In the genomic region with DNA sequence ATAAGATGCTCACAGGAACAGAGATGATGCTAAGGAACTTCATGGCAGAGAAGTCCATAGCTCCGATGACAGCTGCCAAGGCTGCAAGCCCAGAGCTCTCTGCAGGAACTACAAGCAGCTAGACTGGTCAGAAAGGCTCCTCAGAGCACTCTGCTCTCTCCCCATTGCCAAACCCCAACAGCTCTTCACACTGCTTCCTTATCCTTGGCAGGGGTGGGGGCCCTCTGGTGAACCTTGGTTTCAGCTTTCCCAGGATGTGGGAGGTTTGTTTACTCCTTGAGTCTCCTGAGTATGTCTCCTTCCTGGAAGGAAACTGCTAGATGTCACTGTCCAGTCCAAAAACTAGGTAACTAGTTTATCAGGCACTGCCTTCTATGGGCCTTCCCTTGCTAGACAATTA, we compare ENCODE assay signal across 17 mouse cellular contexts. TPM values are rescaled to one million over a fixed set of nuclear protein-coding genes. Genes with fewer than 3 reads are reported as not detected.
DNase-seq lines count a peak whose midpoint lies in the region; ATAC-seq and TF ChIP-seq lines count a peak whose summit lies in the region.
"Had no signal": no experiment of that assay in that cellular context is flagged by ENCODE, and none has a peak within 500 bp of the region (broad histone marks: within the 10 kb centered on the region; RNA-seq: fewer than 3 reads in every experiment).

No protein-coding gene starts in this region.

- no peak overlapping the region for H3K4me2 ChIP-seq in liver, embryonic 15.5 days
- H3K4me2 ChIP-seq in liver, embryonic 12.5 days = no peak overlapping the region
- no peak overlapping the region for H3K4me2 ChIP-seq in kidney, embryonic 15.5 days
- H3K4me2 ChIP-seq: midbrain, embryonic 12.5 days had no signal

- H3K9me3 ChIP-seq in liver, embryonic 15.5 days (replicated peaks) = no peaks in the 10 kb centered on the region
- H3K9me3 ChIP-seq in liver, embryonic 12.5 days (replicated peaks) = no peaks in the 10 kb centered on the region
- H3K9me3 ChIP-seq in kidney, embryonic 15.5 days (replicated peaks) = no peaks in the 10 kb centered on the region
- H3K9me3 ChIP-seq: midbrain, embryonic 12.5 days had no signal

- intact Hi-C loops in gastrocnemius, adult 2 months (cut with DNase I) = no loop called here

- ATAC-seq in liver, embryonic 15.5 days (ENCODE audit: insufficient read depth) = no peak; the same call in 1 of the 2 replicates
- ATAC-seq in liver, embryonic 12.5 days = no peak
- 0 out of 2 replicates have a peak, but pooled peaks have one; percentile 16 for ATAC-seq in common myeloid progenitor, adult 5-6 weeks (replicated peaks; ENCODE audit: low read depth, poor library complexity, severe bottlenecking)
- no peak for ATAC-seq in kidney, embryonic 15.5 days (replicated peaks; ENCODE audit: low FRiP score)

- 50% methylated on average over 1 of the region's 1 CpGs for WGBS in liver, embryonic 15.5 days (ENCODE audit: insufficient replicate concordance)
- 43% methylated on average over 1 of the region's 1 CpGs for WGBS in liver, embryonic 12.5 days (ENCODE audit: insufficient replicate concordance)
- 83% methylated on average over 1 of the region's 1 CpGs for WGBS in kidney, embryonic 15.5 days

- no peaks in the 10 kb centered on the region for H3K27me3 ChIP-seq in liver, embryonic 15.5 days
- H3K27me3 ChIP-seq in liver, embryonic 12.5 days (replicated peaks) = no peaks in the 10 kb centered on the region
- H3K27me3 ChIP-seq in kidney, embryonic 15.5 days = no peaks in the 10 kb centered on the region
- H3K27me3 ChIP-seq: midbrain, embryonic 12.5 days had no signal

- no peaks in the 10 kb centered on the region for H3K4me1 ChIP-seq in liver, embryonic 15.5 days (replicated peaks)
- H3K4me1 ChIP-seq in liver, embryonic 12.5 days = no peaks in the 10 kb centered on the region
- H3K4me1 ChIP-seq in kidney, embryonic 15.5 days = peaks cover 11% of the 10 kb centered on the region
- H3K4me1 ChIP-seq: midbrain, embryonic 12.5 days had no signal

- no peak for TF ChIP-seq CTCF in gastrocnemius, adult 2 months (IDR thresholded peaks at IDR 0.05)

- DNase-seq in gastrocnemius, adult 2 months = no peak
- DNase-seq in gastrocnemius, adult 8-10 months (ENCODE audit: low spot score in 2 of 2) = no peak
- peak; percentile 49 for DNase-seq in retina, postnatal 1 day
- DNase-seq in ovary, postnatal 36 days (ENCODE audit: low spot score) = no peak
- DNase-seq: adrenal gland, adult 2 months; cerebellum, postnatal 36 days; kidney, postnatal 36 days; layer of hippocampus, postnatal 36 days; right cerebral cortex, postnatal 4 days; thymus, postnatal 4 days had no signal

- H3K27ac ChIP-seq in gastrocnemius, adult 2 months = peak overlapping the region; percentile 31; the same call in 1 of the 2 replicates
- H3K27ac ChIP-seq in liver, embryonic 15.5 days (replicated peaks) = 0 out of 2 replicates have a peak overlapping the region, but pooled peaks have one; percentile 11
- H3K27ac ChIP-seq in liver, embryonic 12.5 days = no peak overlapping the region
- H3K27ac ChIP-seq in kidney, embryonic 15.5 days = no peak overlapping the region
- H3K27ac ChIP-seq: midbrain, embryonic 12.5 days had no signal

- no peak overlapping the region for H3K9ac ChIP-seq in liver, embryonic 15.5 days
- no peak overlapping the region for H3K9ac ChIP-seq in liver, embryonic 12.5 days
- no peak overlapping the region for H3K9ac ChIP-seq in kidney, embryonic 15.5 days
- H3K9ac ChIP-seq: midbrain, embryonic 12.5 days had no signal

- H3K4me3 ChIP-seq in gastrocnemius, adult 2 months = no peak overlapping the region
- H3K4me3 ChIP-seq in liver, embryonic 15.5 days (replicated peaks) = no peak overlapping the region
- no peak overlapping the region for H3K4me3 ChIP-seq in liver, embryonic 12.5 days
- no peak overlapping the region for H3K4me3 ChIP-seq in kidney, embryonic 15.5 days (replicated peaks)
- H3K4me3 ChIP-seq: midbrain, embryonic 12.5 days; myocyte had no signal

- H3K36me3 ChIP-seq in liver, embryonic 15.5 days (replicated peaks) = no peaks in the 10 kb centered on the region
- H3K36me3 ChIP-seq in liver, embryonic 12.5 days = no peaks in the 10 kb centered on the region
- H3K36me3 ChIP-seq in kidney, embryonic 15.5 days = no peaks in the 10 kb centered on the region
- H3K36me3 ChIP-seq: midbrain, embryonic 12.5 days had no signal

RNA-seq across cellular contexts. Expression of a gene that starts 25.1 kb away (rescaled TPM):
- total RNA-seq in gastrocnemius, adult 2 months (2021) = 1 to 10 TPM in 1 of 2 experiments, under 1 TPM in 1; 0.46 to 1.1 TPM
- under 1 TPM; 0.22 to 0.63 (median 0.40) TPM for total RNA-seq in gastrocnemius, adult 8-10 months (2022)
- 0.40 and 0.53 TPM in 2 replicates for polyA plus RNA-seq in liver, embryonic 15.5 days (2015; fragmentation: Nextera tagmentation; extraction: Ambion mirVana)
- polyA plus RNA-seq in liver, embryonic 12.5 days (2016; fragmentation: Nextera tagmentation; extraction: Ambion mirVana) = 0.60 and 0.72 TPM in 2 replicates
- 2.3 and 7.2 TPM in 2 replicates for total RNA-seq in common myeloid progenitor, adult 5-6 weeks (2017)
- 1.8 and 1.9 TPM in 2 replicates for polyA plus RNA-seq in kidney, embryonic 15.5 days (2015; fragmentation: Nextera tagmentation; extraction: Ambion mirVana)

RNA-seq across cellular contexts. Expression of a gene that starts 25.9 kb away (rescaled TPM):
- total RNA-seq in gastrocnemius, adult 2 months (2021) = not detected
- not detected for total RNA-seq in gastrocnemius, adult 8-10 months (2022)
- polyA plus RNA-seq in liver, embryonic 15.5 days (2015; fragmentation: Nextera tagmentation; extraction: Ambion mirVana) = 0.15 and 0.29 TPM in 2 replicates
- polyA plus RNA-seq in liver, embryonic 12.5 days (2016; fragmentation: Nextera tagmentation; extraction: Ambion mirVana) = 0.44 and 0.48 TPM in 2 replicates
- total RNA-seq in common myeloid progenitor, adult 5-6 weeks (2017) = not detected in 2 replicates
- 1.0 and 1.1 TPM in 2 replicates for polyA plus RNA-seq in kidney, embryonic 15.5 days (2015; fragmentation: Nextera tagmentation; extraction: Ambion mirVana)
- total RNA-seq: gastrocnemius, adult 18-20 months had no signal

Comparison
In these comparisons a context has a peak if more than half of its experiments do, and no peak if none do; other contexts are left out.
1. H3K27ac ChIP-seq: peak in gastrocnemius, adult 2 months (single experiment) and liver, embryonic 15.5 days (single experiment); none in liver, embryonic 12.5 days (single experiment) and kidney, embryonic 15.5 days (single experiment).